Mouse (Mus musculus) forebrain, embryonic 15.5 days (tissue): ENCODE results near the gene Rtn1. TPM values are rescaled to one million over a fixed set of nuclear protein-coding genes. Genes with fewer than 3 reads are reported as not detected.
"Not testable (repeated sequence)": the region's sequence is repeated elsewhere in the genome, so short reads cannot be mapped to it uniquely, and the experiment has no call there.

Experiments
- ATAC-seq: fragments of 200-750 bp; cut with Nextera tagmentation; replicated peaks from 2 replicates; pipeline ENCODE4 v1.8.0; 2017; ENCODE audit warnings: mild to moderate bottlenecking, moderate TSS enrichment, moderate library complexity
- H3K27ac ChIP-seq: fragments of 300-500 bp; sonication (generic); replicated peaks from 2 replicates; pipeline ENCODE4 v1.5.1; 2015; ENCODE audit warnings: mild to moderate bottlenecking, inconsistent platforms
- H3K27me3 ChIP-seq: fragments of 300-500 bp; sonication (generic); 2 replicates; pipeline ENCODE4 v1.6.1; 2015; ENCODE audit warnings: inconsistent platforms
- H3K36me3 ChIP-seq: fragments of 300-500 bp; sonication (generic); 2 replicates; pipeline ENCODE4 v1.6.1; 2015; ENCODE audit warnings: mild to moderate bottlenecking, inconsistent platforms
- H3K4me1 ChIP-seq: fragments of 300-500 bp; sonication (generic); 2 replicates; pipeline ENCODE4 v1.6.1; 2015; ENCODE audit warnings: inconsistent platforms
- H3K4me2 ChIP-seq: fragments of 300-500 bp; sonication (generic); replicated peaks from 2 replicates; pipeline ENCODE4 v1.6.1; 2015; ENCODE audit warnings: mild to moderate bottlenecking, inconsistent platforms
- H3K4me3 ChIP-seq: fragments of 300-500 bp; sonication (generic); 2 replicates; pipeline ENCODE4 v1.5.1; 2015; ENCODE audit warnings: mild to moderate bottlenecking, inconsistent platforms
- H3K9ac ChIP-seq: fragments of 300-500 bp; sonication (generic); replicated peaks from 2 replicates; pipeline ENCODE4 v1.6.1; 2015; ENCODE audit warnings: mild to moderate bottlenecking, inconsistent platforms
- H3K9me3 ChIP-seq: fragments of 300-500 bp; sonication (generic); 2 replicates; pipeline ENCODE4 v1.6.1; 2016; ENCODE audit warnings: inconsistent platforms
- WGBS: fragments of 180-500 bp; shearing (Covaris S2); methylation state at CpG from one replicate; pipeline ENCODE4 v1.1.7; 2015; ENCODE audit warnings: mixed read lengths; 5-methylcytosine and 5-hydroxymethylcytosine counted together
- polyA plus RNA-seq: library from polyadenylated mRNA; unstranded; fragments of >200 nt; fragmentation: Nextera tagmentation; extraction: Ambion mirVana; gene quantifications from 2 replicates; pipeline ENCODE4 v1.2.1, GENCODE M21; 2015

Gene Rtn1
- polyA plus RNA-seq, 1 experiment from 2014 or later, result 2,212 TPM

DNA sequence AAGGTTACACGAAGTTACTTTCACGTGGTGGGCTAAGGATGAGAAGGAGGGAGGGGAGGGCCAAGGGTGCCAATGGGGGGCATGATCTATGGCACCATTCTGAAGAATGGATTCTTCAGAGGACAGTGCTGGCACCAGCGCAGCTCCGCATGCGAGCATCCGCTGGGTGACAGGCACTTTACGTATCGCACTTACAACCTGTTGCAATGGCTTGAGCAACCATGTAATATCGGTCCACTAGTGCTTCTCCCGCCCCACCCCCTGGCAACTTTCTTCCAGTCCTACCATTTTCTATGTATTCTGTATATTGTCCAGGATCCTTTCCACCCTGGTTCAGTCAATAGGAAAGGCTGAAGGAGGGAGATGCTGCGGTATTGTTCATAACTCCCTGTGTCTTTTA lies 102.6 kb downstream of the Rtn1 start:
- H3K27me3 ChIP-seq, result no peaks in the 10 kb centered on the region
- no peak overlapping the region for H3K27ac ChIP-seq
- peaks cover 17% of the 10 kb centered on the region for H3K4me1 ChIP-seq
- H3K4me2 ChIP-seq, result no peak overlapping the region
- 94% methylated on average over 11 of the region's 11 CpGs for WGBS
- no peak overlapping the region for H3K4me3 ChIP-seq
- no peaks in the 10 kb centered on the region for H3K9me3 ChIP-seq
- no peak overlapping the region for H3K9ac ChIP-seq
- no peaks in the 10 kb centered on the region for H3K36me3 ChIP-seq
- ATAC-seq, result no peak

DNA sequence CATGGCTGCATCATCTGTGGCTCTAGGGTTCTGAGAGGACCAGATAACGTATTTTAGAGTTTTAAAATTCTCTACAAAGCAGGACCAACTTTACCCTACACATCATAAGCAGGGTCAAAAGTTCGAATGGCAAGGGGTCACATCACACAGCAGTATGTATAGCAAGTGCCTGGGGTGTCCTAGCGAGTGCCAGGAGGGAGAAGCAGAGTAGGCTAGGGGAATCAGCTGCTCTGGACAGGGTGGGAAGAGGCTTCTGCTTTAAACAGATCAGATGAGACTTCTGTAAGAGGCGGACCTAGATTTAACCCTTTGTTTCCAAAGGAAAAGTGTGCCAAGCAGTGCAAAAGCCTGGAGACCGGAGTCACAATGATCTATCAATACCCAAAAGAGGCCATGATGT lies 103.4 kb downstream of the Rtn1 start:
- WGBS, result 66% methylated on average over 5 of the region's 5 CpGs
- H3K27ac ChIP-seq, result no peak overlapping the region
- no peak overlapping the region for H3K4me2 ChIP-seq
- no peaks in the 10 kb centered on the region for H3K36me3 ChIP-seq
- no peaks in the 10 kb centered on the region for H3K9me3 ChIP-seq
- H3K4me3 ChIP-seq, result no peak overlapping the region
- no peak overlapping the region for H3K9ac ChIP-seq
- no peaks in the 10 kb centered on the region for H3K27me3 ChIP-seq
- ATAC-seq, result no peak; the same call in 1 of the 2 replicates
- H3K4me1 ChIP-seq, result peaks cover 17% of the 10 kb centered on the region

DNA sequence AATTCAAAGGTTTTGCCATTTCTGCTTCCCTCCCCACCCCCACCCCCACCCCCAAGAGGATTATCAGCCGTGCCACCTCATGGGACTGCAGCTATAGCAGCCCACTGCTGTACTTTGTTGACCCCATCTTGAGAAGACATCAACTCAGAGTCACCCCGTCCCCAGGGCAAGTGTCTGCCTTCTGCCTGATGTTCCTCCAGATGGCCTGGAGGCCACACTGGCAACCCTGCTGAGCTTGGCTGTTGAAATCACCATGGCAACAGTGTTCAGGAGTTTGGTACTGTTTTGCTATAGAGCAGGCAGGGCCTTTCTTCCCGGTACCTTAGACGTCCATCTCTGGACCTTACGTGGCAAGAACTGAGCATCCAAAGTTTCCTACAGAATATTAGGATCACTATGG lies 103.9 kb downstream of the Rtn1 start:
- no peaks in the 10 kb centered on the region for H3K36me3 ChIP-seq
- H3K27ac ChIP-seq, result no peak overlapping the region
- no peak overlapping the region for H3K4me3 ChIP-seq
- H3K4me2 ChIP-seq, result no peak overlapping the region
- peak; percentile 61; the same call in 1 of the 2 replicates for ATAC-seq
- H3K9me3 ChIP-seq, result no peaks in the 10 kb centered on the region
- H3K27me3 ChIP-seq, result no peaks in the 10 kb centered on the region
- no peak overlapping the region for H3K9ac ChIP-seq
- peaks cover 17% of the 10 kb centered on the region for H3K4me1 ChIP-seq
- 20% methylated on average over 5 of the region's 5 CpGs for WGBS

DNA sequence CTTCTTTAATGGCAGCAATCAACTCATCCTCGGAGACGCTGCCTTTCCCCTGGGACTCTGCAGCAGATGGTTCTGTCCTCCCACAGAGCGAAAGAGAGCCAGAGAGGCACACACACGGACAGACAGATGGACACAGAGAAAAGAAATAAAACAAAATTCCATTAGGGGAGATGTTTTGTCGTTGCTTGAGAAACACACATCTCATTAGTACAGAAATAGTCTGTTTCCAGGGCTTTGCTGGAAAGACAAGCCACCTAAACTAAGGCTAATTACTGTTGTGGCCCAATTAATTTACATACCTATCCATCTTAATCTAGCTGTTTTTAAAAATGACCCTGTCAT lies 104.5 kb downstream of the Rtn1 start:
- H3K4me1 ChIP-seq, result peaks cover 17% of the 10 kb centered on the region
- no peaks in the 10 kb centered on the region for H3K9me3 ChIP-seq
- no peak overlapping the region for H3K4me3 ChIP-seq
- no peak overlapping the region for H3K9ac ChIP-seq
- no peak overlapping the region for H3K4me2 ChIP-seq
- no peak overlapping the region for H3K27ac ChIP-seq
- no peaks in the 10 kb centered on the region for H3K27me3 ChIP-seq
- no peaks in the 10 kb centered on the region for H3K36me3 ChIP-seq
- ATAC-seq, result peak; percentile 42
- WGBS, result 42% methylated on average over 5 of the region's 5 CpGs

DNA sequence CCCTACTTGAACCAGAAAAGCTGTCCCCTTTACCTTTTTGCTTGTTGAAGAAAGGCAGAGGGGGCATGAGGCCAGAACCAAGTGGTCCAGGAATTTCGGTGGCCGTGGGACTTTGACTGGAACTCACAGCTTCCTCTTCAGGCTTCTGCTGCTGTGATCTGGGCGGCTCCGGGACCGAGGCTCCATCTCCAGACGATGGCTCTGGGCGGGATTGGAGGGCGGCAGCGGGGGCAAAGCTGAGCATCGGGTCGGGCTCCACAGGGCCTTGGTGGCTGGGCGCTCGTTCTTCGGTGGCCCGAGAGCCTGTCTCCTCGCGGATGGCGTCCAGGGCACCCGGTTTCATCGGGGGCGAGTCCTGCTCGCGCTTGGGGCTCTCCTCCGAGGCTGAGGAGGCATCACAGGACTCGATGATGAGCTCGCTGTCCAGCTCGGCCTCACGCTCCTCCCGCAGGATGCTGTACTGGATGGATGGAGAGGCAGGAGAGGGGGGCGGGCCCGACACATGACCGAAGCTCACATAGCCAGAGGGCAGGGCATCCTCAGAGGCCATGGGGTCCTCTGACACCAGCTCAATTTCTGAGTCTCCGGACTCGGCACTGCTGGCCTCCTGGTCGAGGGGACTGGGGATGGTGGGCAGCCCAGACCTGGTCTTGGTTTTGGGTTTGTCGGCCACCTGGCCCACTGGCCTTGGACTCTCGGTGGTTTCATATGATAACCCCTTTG lies 105.1 kb downstream of the Rtn1 start:
- Histone ChIP-seq H3K9me3 (no peaks in the 10 kb centered on the region), H3K4me2 (no peak overlapping the region), H3K27me3 (no peaks in the 10 kb centered on the region), H3K4me3 (no peak overlapping the region), H3K9ac (no peak overlapping the region), H3K27ac (no peak overlapping the region), H3K36me3 (no peaks in the 10 kb centered on the region), H3K4me1 (peaks cover 17% of the 10 kb centered on the region)
- WGBS, result 76% methylated on average over 37 of the region's 37 CpGs
- ATAC-seq, result peak; percentile 60; the same call in 1 of the 2 replicates

DNA sequence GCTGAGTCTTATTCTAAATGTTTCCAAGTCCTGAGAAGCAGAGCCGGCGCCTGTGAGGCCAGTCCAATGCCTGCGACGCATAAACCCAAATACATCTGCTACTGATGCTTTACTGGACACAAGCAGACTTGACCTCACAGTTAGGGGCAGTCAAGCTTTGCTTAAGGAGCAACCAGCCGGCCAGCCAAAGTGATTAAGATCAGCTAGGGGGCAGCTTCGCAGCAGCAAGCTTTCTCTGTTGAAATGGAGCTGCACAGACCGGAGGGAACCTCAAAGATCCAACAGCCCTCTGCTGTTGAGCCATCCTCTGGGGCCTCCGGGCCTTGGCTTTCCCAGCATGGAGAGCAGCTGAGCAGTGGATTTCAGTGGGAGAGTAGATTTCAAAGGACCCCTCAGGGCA lies 107.4 kb downstream of the Rtn1 start:
- Histone ChIP-seq H3K9me3 (no peaks in the 10 kb centered on the region), H3K9ac (no peak overlapping the region), H3K36me3 (no peaks in the 10 kb centered on the region), H3K27ac (no peak overlapping the region), H3K4me3 (no peak overlapping the region), H3K27me3 (no peaks in the 10 kb centered on the region), H3K4me1 (peaks cover 17% of the 10 kb centered on the region), H3K4me2 (no peak overlapping the region)
- no peak for ATAC-seq
- 55% methylated on average over 8 of the region's 8 CpGs for WGBS

DNA sequence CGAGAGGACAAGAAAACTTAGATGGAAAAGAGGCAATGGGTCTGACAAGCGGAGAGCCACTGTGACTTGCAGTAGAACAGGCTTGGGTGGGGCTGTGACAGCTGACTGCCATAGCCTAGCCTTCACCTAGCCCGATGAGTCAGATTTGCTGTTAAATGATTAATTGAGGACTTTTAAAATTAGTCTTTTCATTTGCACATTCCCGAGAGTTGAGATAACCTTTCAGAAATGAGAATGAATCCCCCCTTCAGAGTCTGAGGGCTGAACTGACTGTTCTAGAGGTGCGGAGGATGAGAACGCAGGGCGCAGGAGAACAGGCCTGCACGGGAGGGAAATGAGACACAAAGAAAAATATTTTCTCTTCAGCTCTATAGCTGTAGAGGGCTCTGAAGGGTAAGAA lies 107.9 kb downstream of the Rtn1 start:
- WGBS, result 79% methylated on average over 8 of the region's 8 CpGs
- Histone ChIP-seq H3K4me2 (no peak overlapping the region), H3K27ac (no peak overlapping the region), H3K4me1 (peaks cover 17% of the 10 kb centered on the region), H3K9ac (no peak overlapping the region), H3K36me3 (no peaks in the 10 kb centered on the region), H3K27me3 (no peaks in the 10 kb centered on the region), H3K4me3 (no peak overlapping the region), H3K9me3 (no peaks in the 10 kb centered on the region)
- ATAC-seq, result no peak

DNA sequence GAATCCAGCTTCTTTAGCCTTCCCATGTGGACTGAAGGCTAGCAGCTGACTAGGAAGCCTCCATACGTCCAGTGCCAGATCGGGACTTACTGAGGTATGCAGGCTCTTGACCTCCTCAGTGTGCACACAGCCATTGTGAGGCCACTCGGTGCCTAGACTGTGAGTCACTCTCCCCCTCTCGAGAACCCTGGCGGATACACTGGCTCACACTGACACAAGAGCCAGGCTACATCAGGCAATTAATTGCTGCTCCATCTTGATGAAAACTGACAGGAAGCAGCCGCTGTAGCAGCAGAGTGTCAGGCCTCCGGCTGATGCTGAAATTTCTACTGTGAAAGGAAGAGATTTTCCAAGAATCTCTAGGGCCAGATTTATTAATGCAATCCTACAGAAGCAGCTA lies 110.6 kb downstream of the Rtn1 start:
- ATAC-seq, result no peak
- Histone ChIP-seq H3K4me1 (no peaks in the 10 kb centered on the region), H3K9me3 (no peaks in the 10 kb centered on the region), H3K36me3 (no peaks in the 10 kb centered on the region), H3K4me3 (no peak overlapping the region), H3K27me3 (no peaks in the 10 kb centered on the region), H3K9ac (no peak overlapping the region), H3K27ac (no peak overlapping the region), H3K4me2 (no peak overlapping the region)
- WGBS, result 66% methylated on average over 7 of the region's 7 CpGs

DNA sequence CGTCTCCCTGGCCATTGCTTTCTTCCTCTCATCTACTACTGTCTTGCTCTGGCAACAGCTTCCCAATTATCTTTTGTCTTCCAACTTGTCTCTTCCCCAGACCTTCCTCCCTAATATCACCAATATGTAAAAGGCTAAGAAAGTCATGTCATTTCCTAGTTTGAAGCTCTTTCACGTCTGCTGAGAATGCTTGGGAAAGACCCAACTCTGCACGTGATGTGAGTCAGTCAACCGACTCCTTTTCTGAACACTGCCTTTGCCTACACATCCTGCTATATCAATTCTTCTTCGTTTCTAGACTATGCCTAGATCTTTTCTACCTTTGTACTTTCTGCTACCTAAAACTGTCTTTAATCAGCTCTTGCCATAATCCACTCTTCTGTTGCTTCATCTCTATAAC lies 112.3 kb downstream of the Rtn1 start:
- Histone ChIP-seq H3K9me3 (no peaks in the 10 kb centered on the region), H3K9ac (no peak overlapping the region), H3K4me3 (no peak overlapping the region), H3K27me3 (no peaks in the 10 kb centered on the region), H3K4me1 (no peaks in the 10 kb centered on the region), H3K27ac (no peak overlapping the region), H3K4me2 (no peak overlapping the region), H3K36me3 (no peaks in the 10 kb centered on the region)
- 92% methylated on average over 5 of the region's 5 CpGs for WGBS
- no peak for ATAC-seq

DNA sequence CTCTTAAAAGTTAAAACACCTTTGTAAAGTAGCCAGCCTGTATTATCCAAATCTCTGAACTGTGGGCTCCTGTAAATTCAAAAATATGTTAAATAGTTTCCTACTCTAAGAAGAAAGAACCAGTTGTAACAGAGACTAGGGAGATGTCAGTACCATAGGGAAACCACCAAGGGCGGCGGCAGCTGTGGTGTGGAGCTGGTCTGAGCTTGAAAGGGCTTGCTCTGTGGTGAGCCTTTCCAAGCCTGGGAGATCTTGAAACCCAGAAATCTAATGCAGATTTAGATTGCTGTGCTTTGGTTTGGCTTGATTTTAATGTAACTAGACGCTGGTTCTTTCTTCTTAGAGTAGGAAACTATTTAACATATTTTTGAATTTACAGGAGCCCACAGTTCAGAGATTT lies 115.7 kb downstream of the Rtn1 start:
- H3K4me3 ChIP-seq, ATAC-seq, H3K27ac ChIP-seq, H3K36me3 ChIP-seq, H3K9ac ChIP-seq, H3K9me3 ChIP-seq, H3K27me3 ChIP-seq, H3K4me2 ChIP-seq, H3K4me1 ChIP-seq: not testable (repeated sequence)
- 94% methylated on average over 3 of the region's 3 CpGs for whole genome bisulfite sequencing

DNA sequence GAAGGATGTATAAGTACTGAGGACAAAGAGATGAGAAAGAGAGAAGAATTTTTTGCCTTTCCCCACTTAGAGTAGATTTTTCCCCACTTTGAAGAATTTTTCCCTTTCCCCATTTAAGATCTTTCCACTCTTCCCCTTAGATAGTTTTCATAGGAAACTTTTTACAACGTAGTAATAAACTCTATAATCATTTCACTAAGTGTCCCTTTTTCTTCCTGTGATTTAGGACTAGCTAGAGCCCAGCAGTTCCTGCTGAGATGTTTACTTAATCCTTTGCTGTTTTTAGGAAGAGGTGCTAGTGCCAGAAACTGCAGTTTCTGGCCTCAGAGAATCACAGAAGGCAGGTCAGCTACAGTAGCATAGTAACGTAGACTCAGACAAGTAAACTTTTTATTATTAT lies 116.3 kb downstream of the Rtn1 start:
- Histone ChIP-seq H3K9ac (no peak overlapping the region), H3K4me3 (no peak overlapping the region), H3K4me2 (no peak overlapping the region), H3K27me3 (no peaks in the 10 kb centered on the region), H3K36me3 (no peaks in the 10 kb centered on the region), H3K4me1 (no peaks in the 10 kb centered on the region), H3K27ac (no peak overlapping the region), H3K9me3 (no peaks in the 10 kb centered on the region)
- WGBS, result 84% methylated on average over 2 of the region's 2 CpGs
- ATAC-seq, result no peak

DNA sequence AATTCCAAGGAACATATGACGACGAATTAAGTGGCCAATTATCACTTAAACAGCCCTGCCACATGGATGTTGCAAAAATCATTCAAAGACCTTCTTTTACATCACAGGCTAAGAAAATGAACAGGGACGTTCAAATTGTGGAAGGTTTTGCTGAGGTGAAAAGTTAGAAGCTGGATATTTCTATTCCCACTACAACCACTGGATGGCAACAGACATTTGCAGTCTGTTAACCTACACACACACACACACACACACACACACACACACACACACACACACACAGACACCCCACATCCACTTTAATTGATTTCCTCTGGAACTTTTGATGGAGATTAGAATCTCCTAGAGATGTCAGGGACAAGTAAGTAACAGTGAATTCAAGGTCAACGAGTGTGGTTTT lies 117.6 kb downstream of the Rtn1 start:
- no peak for ATAC-seq
- Histone ChIP-seq H3K9ac (no peak overlapping the region), H3K9me3 (no peaks in the 10 kb centered on the region), H3K27ac (no peak overlapping the region), H3K36me3 (no peaks in the 10 kb centered on the region), H3K27me3 (no peaks in the 10 kb centered on the region), H3K4me2 (no peak overlapping the region), H3K4me3 (no peak overlapping the region), H3K4me1 (peaks cover 2% of the 10 kb centered on the region; the same call in 1 of the 2 replicates)
- 88% methylated on average over 4 of the region's 4 CpGs for WGBS

DNA sequence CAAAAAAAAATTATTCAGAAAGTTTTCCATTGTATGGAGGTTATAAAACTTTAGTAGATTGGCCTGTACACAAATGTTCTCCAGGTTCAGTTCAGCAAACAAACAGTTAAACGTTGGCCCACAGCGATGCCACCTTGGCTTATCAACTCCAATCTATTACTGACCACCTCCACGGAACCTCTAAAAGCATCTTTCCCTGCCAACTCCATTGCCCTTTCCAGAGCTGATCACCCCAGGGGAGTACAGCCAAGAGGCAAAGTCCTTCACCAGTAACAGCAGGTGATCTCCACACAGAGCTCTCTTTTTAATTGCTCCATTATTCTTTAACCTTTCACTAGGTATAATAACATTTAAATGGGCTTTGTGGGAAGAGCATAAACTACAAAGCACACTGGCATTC lies 120.6 kb downstream of the Rtn1 start:
- H3K4me2 ChIP-seq, result no peak overlapping the region
- no peak overlapping the region for H3K9ac ChIP-seq

More for the DNA sequence above, 120.6 kb downstream of the Rtn1 start:
- Histone ChIP-seq H3K36me3 (no peaks in the 10 kb centered on the region), H3K27ac (no peak overlapping the region), H3K4me3 (no peak overlapping the region), H3K9me3 (no peaks in the 10 kb centered on the region), H3K27me3 (no peaks in the 10 kb centered on the region), H3K4me1 (peaks cover 15% of the 10 kb centered on the region)
- WGBS, result 51% methylated on average over 3 of the region's 3 CpGs
- no peak for ATAC-seq
